Mouse (Mus musculus) erythroblast, adult 5-6 weeks (primary cell): ENCODE results near the gene Cap2. TPM values are rescaled to one million over a fixed set of nuclear protein-coding genes. Genes with fewer than 3 reads are reported as not detected.

Experiments used
- ATAC-seq: replicated peaks from 2 replicates; pipeline ENCODE4 v1.8.0; 2016; ENCODE audit warnings: moderate number of reproducible peaks, mild to moderate bottlenecking, moderate TSS enrichment, inconsistent platforms; ENCODE audit not compliant: poor library complexity, low FRiP score, severe bottlenecking
- total RNA-seq, 2 experiments: library from RNA; stranded (forward) in 1 of 2; stranded (reverse) in 1 of 2; fragments of 150-400 nt in 1 of 2; fragments of 200-764, 138-1000 nt in 1 of 2; gene quantifications; 2 replicates each; pipeline versions ENCODE4 v1.2.3 to v1.2.4; 2015 to 2017; ENCODE audit warnings: low replicate concordance in 2 of 2

Cap2 gene
- total RNA-seq, 2 experiments from 2014 or later = 0.26 TPM; not detected in 1

DNA sequence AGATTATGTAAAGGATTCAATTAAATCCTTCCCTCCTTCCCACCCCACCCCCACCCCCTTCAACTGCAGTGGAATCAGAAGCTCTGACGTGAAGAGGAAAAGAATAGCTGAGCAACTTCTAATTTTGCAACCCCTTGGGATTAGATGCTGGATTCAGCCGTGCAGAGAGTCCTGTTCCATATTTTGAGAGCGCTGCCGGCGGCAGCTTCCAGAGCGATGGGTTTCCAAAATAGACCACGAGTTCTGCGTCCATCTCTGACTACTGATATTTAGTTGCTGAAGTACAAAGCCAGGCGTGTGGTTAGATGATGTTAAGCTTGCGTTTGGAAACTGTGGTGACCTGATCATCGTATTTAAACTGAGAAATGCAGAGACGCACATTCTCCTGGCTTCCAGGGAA is 22.1 kb downstream of the Cap2 start:
- ATAC-seq = no peak

DNA sequence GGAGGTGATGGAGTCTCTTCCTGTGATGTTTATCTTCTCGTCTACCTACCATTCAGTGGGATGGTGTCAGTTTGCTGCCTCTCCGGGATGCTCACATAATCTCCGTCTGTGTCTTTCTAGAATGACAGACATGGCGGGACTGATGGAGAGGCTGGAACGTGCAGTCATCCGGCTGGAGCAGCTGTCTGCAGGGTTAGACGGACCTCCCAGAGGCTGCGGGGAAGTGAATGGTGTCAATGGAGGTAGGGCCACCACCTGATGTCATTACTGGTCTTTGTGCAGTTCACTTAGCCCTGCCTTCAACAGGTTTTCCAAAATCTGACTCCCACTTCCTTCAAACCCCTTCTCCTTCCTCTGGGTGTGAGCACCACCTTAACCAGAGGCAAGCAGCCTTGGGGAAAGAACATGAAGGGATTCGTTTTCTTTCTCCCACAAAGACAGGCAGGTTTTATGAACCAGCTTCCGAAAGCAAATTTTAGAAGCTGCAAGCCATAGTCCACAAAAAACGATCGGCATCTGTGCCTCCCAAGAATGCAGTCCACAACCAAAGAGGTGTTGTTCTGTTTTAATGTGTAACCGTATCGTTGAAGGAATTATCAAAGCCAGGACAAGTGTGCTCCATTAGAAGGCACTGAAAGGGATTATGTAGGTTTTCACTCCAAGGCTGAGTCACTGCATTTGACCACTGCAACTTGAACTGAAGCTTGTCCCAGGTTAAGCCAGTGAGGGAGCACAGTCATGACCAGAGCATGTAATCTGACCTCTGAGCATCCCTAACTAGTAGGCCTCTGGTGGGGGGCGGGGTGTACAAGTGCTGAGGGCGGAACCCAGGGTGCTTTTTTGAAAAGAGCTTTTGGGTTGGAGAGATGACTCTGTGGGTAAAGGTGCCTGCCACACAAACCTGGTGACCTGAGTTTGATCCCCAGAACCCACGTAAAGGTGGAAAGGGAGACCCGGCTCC is 23.9 kb downstream of the Cap2 start:
- ATAC-seq = no peak

DNA sequence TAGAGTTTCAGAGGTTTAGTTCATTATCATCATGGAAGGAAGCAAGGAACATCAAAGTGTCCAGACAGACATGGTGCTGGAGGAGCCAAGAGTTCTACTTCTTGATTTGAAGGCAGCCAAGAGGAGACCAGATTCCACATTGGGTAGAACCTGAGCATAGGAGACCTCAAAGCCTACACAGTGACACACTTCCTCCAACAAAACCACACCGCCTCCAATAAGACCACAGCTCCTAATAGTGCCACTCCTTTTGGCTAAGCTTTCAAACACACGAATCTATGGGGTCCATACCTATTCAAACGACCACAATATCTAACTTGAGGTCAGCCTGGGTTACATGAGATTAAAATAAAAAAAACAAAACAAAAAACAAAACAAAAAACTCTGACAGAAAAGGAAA is 25.0 kb downstream of the Cap2 start:
- no peak for ATAC-seq

DNA sequence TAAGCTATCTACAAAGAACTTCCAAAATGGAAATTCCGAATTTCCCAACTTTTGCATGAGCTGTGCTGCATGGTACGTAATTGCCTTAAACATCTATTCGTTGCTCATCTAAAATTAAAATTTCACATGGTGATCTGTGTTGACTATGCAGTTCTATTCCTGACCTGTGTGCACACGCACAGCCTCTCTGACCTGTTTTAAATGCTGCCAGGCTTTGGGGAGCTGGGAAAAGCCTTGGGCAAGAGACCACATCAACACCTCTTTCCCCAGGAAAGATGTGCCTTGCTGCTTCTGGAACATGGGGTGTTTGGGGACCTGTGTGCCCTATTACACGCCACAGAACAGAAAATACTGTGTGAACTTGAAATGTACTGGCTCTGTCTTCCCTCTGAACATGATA is 25.7 kb downstream of the Cap2 start:
- no peak for ATAC-seq

DNA sequence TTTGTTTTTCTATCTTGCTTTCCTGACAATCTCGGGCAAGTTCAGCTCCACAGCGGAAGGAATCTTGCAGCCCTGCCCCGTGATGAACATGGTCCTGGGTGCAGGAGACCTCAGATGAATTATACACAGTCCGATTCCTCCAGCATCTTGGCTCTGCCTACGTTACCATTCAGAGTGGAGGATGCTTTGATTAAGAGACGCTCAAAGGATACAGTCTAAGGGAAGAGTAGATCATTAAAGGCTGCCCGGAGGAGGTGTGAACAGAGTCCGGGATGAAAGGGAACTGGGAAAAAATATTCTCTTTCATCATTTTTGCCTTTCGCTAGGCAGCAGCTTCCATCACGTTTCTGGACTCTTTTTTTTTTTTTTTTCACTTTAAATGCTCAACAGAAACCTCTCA is 27.4 kb downstream of the Cap2 start:
- ATAC-seq = no peak

DNA sequence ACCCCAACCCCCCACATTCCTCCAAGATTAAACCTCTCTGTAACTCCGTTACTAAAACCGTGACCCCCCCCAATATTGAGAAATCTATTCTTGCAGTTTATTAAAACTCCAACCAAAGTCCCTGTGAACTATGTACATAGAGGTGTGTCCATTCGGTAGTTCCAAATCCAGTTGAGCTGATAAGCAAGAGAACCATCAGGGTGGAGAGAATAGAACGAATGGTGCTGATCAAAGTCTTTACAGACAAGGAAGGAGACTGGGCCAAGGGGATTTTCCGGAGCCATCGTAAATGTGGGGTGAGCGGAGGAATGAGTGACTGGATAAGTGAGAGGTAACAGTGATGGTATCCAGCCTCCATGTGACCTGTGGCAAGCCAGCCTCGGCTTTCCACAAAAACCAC is 28.9 kb downstream of the Cap2 start:
- ATAC-seq = no peak

DNA sequence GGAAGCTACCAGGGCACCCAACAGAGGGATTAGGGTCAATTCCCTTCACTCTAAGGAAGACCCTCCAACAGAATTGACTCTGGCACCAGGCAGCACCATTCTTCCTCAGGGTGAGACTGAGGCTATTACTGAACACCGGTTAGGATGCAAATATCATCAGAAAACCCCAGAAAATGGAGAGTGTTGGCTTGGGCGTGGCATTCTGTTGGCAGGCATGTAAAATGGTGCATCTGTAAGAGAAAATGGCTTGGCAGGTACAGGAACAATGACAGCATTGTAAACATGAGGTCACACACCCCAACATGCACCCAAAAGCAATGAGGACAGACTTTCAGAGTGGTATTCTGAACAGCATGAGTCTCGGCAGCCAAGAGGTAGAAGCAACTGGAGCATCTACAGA is 30.0 kb downstream of the Cap2 start:
- no peak for ATAC-seq

DNA sequence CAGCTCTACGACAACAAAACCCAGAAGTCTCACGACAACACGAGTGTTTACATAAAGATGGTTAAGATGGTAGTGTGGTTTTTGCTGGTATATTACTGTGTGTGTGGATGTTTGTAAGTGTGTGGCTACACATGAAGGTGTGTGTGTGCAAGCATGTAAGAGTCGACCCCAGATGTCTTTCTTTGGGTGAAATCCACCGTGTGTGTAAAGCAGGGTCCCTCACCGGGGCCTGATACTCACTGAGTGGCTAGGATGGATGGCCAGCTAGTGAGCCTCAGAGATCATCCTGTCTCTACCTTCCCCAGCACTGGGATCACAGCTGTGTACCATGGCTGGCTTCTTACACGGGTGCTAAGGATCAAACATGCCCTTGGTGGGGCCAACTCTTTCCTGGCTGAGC is 30.6 kb downstream of the Cap2 start:
- ATAC-seq = no peak

DNA sequence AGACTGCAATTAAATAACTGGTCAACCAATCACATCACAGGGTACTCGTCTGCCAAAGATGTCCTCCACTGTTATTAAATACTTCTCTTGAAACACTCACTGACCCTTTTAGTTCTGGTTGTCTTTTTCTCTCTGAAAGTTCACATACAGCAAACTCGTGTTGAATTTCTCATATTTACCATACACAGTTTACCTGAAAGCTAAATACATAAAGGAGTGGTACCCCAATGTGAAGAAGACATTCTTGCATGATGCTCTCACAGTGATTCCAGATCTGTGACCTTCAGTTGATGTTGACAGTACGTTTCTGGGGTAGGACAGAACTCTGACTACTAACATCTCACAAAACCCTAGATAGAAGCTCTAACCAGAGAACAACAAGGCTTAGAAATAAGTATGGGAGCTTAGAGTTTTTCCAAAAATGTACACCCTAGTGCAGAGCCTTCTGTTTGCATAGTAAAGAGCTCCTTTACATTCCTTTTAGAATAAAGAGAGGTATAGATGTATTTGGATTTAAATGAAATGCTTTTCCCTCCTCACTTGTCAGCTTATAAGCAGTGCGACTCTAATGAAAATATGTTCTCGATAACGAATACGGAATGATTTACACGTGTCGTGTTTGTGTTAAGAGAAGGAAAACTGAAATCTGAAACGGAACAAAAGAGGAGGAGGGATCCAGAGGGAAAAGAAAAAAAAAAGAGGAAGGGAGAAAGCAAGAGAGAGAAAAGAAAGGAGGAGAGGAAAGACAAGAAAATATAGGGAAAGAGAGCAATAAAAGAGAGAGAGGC is 31.9 kb downstream of the Cap2 start:
- no peak for ATAC-seq

DNA sequence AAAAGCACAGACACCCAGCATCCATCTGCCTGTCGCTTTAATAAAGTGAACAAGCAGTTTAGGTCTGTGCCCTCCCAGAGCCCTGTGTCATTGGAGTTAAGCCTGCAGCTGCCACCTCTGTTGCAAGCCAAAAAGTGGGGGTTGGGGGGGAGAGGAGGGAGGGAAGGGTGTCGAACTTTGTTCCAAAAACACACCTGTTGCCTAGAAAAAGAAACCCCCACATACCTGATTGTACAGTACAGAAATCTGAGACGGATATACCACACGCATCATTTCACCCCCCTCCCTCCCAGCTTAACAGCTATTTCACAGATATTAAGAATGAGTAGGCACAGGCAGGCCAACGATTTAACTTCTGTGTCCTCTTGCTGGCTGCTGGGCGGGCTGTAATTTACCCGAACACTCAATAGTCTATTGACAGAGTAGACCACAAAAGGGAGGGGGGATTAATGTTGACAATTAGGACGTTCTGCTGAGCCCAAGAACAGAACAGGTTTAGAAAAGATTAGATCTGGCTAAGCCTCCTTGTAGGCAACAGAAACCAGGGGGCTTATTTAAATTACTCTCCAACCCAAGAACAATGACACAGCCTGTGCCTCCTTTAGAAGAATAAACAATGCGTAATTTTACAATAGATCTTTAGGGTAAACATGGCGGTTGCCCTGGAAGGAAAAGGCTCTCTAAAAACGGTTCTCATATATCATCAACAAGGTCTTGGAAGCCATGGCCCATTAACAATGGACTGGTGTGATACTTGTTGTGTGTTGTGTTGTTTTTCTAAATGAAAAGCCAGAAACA is 32.7 kb downstream of the Cap2 start:
- ATAC-seq = no peak

DNA sequence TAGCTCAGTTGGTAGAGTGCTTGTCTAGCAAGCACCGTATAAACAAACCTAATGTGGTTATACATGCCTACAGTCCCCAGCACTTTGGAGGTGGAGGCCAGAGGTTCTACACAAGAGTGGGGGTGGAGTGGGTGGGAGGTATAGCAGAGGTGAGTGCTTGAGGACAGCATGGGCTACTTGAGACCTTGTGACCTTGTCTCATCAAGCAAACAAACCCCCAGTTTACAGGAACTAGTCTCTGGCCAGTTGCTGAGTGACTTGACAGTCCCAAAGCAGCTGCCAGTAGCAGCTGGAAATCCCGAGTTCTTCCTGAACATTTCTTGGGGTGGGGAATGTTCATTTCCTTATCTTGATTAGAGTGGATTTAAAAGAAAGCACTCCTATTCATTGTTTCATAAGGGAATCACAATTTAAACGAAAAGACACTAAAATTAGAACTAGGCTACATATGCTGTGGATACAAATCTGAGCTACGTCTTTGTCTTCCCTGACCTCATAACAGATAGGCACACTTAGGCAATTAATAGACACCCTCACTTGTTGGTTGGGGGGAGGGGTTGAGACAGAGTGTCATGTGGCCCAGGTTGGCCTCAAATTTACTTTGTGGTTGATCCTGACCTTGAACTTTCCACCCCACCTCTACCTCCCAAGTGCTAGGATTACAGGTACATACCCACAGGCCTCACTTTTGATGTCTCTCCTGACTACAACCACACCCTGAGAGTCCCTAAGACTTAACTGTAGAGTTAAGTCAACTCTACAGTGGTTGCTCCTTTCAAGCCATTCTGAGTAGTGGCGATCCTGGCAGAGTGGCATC is 33.5 kb downstream of the Cap2 start:
- ATAC-seq = no peak

DNA sequence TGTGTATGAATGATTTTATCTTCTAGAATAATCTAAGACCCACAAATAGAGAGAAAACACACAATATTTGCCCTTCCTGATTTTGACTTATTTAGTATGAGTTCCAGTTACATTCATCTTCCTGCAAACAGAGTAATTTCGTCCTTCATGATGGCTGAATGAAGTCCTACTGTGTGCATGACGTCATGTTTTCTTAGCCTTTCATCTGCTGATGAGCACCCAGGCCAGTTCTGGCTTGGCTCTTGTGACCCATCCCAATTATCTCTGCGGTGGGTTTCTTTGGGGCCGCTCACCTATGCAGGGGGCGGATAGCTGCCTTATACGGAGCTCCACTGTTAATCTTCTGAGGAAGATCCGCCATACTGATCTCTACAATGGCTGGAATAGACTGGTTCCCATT is 37.6 kb downstream of the Cap2 start:
- no peak for ATAC-seq

DNA sequence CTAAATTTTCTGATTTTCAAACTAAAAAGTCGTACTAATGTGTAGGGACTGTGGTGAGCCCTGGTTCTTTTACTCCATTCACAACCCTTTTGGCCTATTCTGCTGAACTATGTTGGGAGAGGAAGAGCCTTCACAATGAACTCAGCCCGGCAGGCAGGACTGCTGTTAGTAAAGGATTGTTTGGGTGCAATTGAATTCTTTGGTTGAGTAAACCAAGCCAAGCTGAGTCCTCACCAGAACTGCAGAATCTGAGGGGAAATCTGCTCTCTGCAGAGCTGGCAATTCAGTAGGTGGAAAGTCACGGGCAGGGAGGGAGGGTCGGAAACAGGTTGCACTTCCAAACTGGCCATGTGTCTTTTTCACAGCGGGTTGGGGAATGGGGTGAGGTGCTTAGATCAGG is 39.3 kb downstream of the Cap2 start:
- ATAC-seq = no peak

DNA sequence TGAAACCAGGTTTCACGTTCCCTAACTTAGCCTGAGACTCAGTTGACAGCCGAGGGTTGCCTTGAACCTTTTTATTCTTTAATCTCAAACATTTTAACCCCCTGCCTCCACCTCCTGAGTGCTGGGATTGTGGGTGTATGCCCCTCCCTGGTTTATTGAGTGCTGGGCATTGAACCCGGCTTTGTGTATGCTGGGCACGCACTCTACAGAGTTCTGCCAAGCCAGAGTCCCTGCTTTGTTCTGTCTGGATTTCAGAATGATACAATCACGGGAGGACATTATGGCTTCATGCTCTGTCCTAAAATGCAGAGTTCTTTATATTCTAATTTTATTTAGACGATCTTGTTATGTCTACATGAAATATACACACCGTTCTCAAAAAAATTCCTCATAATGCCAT is 41.1 kb downstream of the Cap2 start:
- ATAC-seq = no peak

DNA sequence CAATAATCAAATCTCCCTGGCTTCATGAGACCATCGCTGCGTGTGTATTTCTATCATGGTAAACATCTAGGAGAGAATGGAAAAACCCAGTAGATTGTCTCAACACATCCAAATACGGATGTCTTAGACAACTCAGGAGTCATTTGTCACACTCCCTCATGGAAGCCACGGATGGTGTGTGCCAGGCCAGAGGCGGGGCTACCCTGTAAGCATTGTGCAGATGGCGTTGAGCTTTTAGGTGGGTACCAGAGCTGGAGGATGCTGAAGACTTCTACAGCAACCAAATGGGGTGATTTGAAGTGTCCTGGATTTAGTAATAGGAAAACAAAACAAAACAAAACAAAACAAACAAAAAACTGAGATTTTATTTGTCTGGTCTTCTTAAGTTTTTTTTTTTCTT is 43.0 kb downstream of the Cap2 start:
- no peak for ATAC-seq

DNA sequence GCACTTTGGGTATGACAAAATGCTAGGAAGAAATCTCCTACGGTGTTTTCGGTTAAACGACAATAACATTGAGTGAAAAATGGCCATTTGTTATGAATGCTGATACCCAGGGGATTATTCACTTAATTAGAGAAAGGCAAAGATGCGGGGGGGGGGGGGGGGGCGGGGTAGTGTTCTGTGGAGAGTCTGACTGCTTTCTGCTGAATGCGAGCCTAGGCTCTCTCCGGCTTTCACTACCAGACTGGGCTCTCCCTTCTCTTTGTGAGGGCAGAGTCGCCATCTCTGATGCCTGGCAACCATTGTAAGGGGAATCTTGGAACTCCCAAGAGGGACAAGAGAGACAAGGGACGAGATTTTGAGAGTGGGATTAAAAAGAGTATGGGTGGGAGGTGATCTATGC is 43.4 kb downstream of the Cap2 start:
- ATAC-seq = no peak

DNA sequence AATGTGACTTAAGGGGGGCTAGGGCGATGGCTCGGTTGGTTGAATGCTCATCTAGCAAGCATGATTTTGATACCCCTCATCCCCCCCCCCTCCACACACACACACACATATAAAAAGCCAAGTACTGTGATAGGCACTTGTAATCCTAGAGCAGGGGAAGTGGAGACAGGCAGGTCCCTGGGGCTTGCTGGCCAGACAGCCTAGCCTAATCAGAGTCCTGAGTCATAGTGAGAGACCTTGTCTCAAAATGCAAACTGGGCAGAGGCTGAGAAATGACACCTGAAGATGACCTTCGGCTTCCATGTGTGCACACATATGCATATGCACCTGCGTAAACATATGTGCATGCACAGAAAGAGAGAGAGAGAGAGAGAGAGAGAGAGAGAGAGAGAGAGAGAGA is 45.2 kb downstream of the Cap2 start:
- no peak for ATAC-seq

DNA sequence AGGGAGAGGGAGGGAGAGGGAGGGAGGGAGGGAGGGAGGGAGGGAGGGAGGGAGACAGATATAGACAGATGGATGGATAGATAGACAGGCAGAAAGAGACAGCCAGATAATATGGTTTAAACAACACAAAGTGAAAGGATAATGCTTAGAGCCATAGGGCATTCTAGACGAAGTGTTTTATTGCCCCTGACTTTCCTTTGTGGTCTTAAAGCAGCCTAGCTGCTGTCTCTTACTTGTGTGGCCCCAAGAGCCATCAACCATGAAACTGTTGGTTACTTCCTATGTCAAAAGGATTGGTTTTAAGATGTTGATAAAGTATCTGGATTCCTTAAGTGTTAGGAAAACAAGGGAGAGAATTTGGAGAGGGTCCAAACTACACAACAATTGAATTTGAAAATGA is 45.6 kb downstream of the Cap2 start:
- no peak for ATAC-seq

DNA sequence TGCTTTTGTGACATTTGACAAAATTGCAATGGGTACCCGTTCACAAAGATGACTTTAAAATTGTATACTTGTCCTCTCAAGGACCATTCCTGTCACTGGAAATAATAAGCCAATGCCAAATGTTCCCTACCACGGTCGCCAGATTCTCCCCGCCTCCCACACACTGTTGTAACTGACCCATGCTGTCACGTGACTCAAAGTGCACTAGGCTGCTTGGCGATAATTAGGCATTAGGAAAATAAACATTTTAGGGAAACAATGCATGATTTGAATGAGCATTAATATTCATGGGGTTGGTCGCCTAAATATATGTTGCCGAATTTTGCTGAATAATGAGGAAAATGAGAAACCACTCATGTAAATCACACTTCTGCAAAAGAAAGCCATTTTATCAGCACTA is 46.5 kb downstream of the Cap2 start:
- no peak for ATAC-seq
